Mouse (Mus musculus) left cerebral cortex, adult 9 months (tissue): ENCODE measurements at regions not wholly inside any gene's neighbourhood (a gene's known extent, or its start where the extent isn't known, plus 50 kb on each side); places are given as distances from the start of the nearest gene placed in this dataset.

Experiments used
- DNase-seq, 2 experiments: peaks; one replicate each; pipeline ENCODE4 v3.0.0; 2022; ENCODE audit warnings: low spot score in 2 of 2

GRCm38 (mm10) chr7:37337616-37338015, 435.8 kb downstream of the Zfp536 start:
- DNase-seq, result no peak

- no peak for DNase-seq
Measured at GRCm38 (mm10) chr7:37338067-37338501, 435.4 kb downstream of the Zfp536 start.

GRCm38 (mm10) chr7:37342613-37343012, 430.8 kb downstream of the Zfp536 start:
- DNase-seq, result no peak

GRCm38 (mm10) chr7:37343021-37343593, 430.3 kb downstream of the Zfp536 start:
- no peak for DNase-seq

GRCm38 (mm10) chr7:37343691-37344233, 429.7 kb downstream of the Zfp536 start:
- no peak for DNase-seq

- DNase-seq, result peak; percentile 47 to 86
Measured at GRCm38 (mm10) chr7:37346041-37346440, 427.4 kb downstream of the Zfp536 start.

- DNase-seq, result peak; percentile 47 to 94
Measured at GRCm38 (mm10) chr7:37357647-37358395, 415.6 kb downstream of the Zfp536 start.

- DNase-seq, result no peak
Measured at GRCm38 (mm10) chr7:37358492-37358891, 414.9 kb downstream of the Zfp536 start.

GRCm38 (mm10) chr7:37359473-37359872, 414.0 kb downstream of the Zfp536 start:
- no peak for DNase-seq

- DNase-seq, result no peak
Measured at GRCm38 (mm10) chr7:37360171-37360570, 413.3 kb downstream of the Zfp536 start.

GRCm38 (mm10) chr7:37361802-37362441, 411.5 kb downstream of the Zfp536 start:
- no peak for DNase-seq

GRCm38 (mm10) chr7:37362879-37363278, 410.6 kb downstream of the Zfp536 start:
- DNase-seq, result no peak

- DNase-seq, result no peak
Measured at GRCm38 (mm10) chr7:37363629-37364175, 409.7 kb downstream of the Zfp536 start.

- DNase-seq, result no peak
Measured at GRCm38 (mm10) chr7:37364221-37364620, 409.2 kb downstream of the Zfp536 start.

GRCm38 (mm10) chr7:37366006-37366405, 407.4 kb downstream of the Zfp536 start:
- no peak for DNase-seq

GRCm38 (mm10) chr7:37369698-37370097, 403.7 kb downstream of the Zfp536 start:
- no peak for DNase-seq

GRCm38 (mm10) chr7:37373864-37374263, 399.6 kb downstream of the Zfp536 start:
- peak in 1 of 2 experiments; percentile 88 for DNase-seq

- no peak for DNase-seq
Measured at GRCm38 (mm10) chr7:37375044-37375443, 398.4 kb downstream of the Zfp536 start.

GRCm38 (mm10) chr7:37375591-37375990, 397.9 kb downstream of the Zfp536 start:
- no peak for DNase-seq

GRCm38 (mm10) chr7:37376207-37376606, 397.2 kb downstream of the Zfp536 start:
- DNase-seq, result no peak

- no peak for DNase-seq
Measured at GRCm38 (mm10) chr7:37377889-37378521, 395.4 kb downstream of the Zfp536 start.

- DNase-seq, result no peak
Measured at GRCm38 (mm10) chr7:37387871-37388270, 385.6 kb downstream of the Zfp536 start.
